Mouse (Mus musculus) C2C12 (cell line): ENCODE measurements at regions not wholly inside any gene's neighbourhood (a gene's known extent, or its start where the extent isn't known, plus 50 kb on each side); places are given as distances from the start of the nearest gene placed in this dataset.

Experiments
- H3K27me3 ChIP-seq: one replicate; pipeline ENCODE4 v1.6.1; 2011; ENCODE audit not compliant: control insufficient read depth, insufficient read depth, insufficient read length
- H3K36me3 ChIP-seq: one replicate; pipeline ENCODE4 v1.6.1; 2011; ENCODE audit not compliant: control insufficient read depth, insufficient read depth
- H3K4me3 ChIP-seq: one replicate; pipeline ENCODE4 v1.5.1; 2011; ENCODE audit warnings: mild to moderate bottlenecking, control low read depth; ENCODE audit not compliant: poor library complexity, insufficient read depth, severe bottlenecking
- H3K79me2 ChIP-seq: one replicate; pipeline ENCODE4 v1.6.1; 2011; ENCODE audit not compliant: control insufficient read depth, insufficient read depth
- H3K79me3 ChIP-seq: one replicate; pipeline ENCODE4 v1.6.1; 2011; ENCODE audit warnings: low read depth, control low read depth
- H3ac ChIP-seq: one replicate; pipeline ENCODE3; 2011; ENCODE audit warnings: low read depth; ENCODE audit not compliant: control insufficient read depth, insufficient read length
- CEBPB ChIP-seq: IDR thresholded peaks from one replicate; pipeline ENCODE4 v1.6.1; 2011; ENCODE audit warnings: low read depth, mild to moderate bottlenecking, control low read depth, moderate library complexity
- CTCF ChIP-seq: IDR thresholded peaks from one replicate; pipeline ENCODE4 v1.5.1; 2011; ENCODE audit not compliant: control insufficient read depth, insufficient read depth, insufficient read length
- FOSL1 ChIP-seq: IDR thresholded peaks from one replicate; pipeline ENCODE4 v1.8.0; 2011; ENCODE audit warnings: mild to moderate bottlenecking, low read length; ENCODE audit not compliant: poor library complexity, insufficient read depth, severe bottlenecking
- MAX ChIP-seq: IDR thresholded peaks from one replicate; pipeline ENCODE4 v1.6.1; 2011; ENCODE audit warnings: mild to moderate bottlenecking, control low read depth
- MYOD1 ChIP-seq: IDR thresholded peaks from one replicate; pipeline ENCODE4 v1.6.1; 2011; ENCODE audit warnings: low read depth; ENCODE audit not compliant: control insufficient read depth, insufficient read length
- MYOG ChIP-seq: IDR thresholded peaks from one replicate; pipeline ENCODE4 v1.6.1; 2011; ENCODE audit not compliant: control insufficient read depth, insufficient read length; ENCODE audit errors: extremely low read depth
- USF1 ChIP-seq: IDR thresholded peaks from one replicate; pipeline ENCODE4 v1.6.1; 2011; ENCODE audit warnings: low read depth, mild to moderate bottlenecking, control low read depth, moderate library complexity

- H3ac ChIP-seq: no peak overlapping the region
- H3K27me3 ChIP-seq: no peaks in the 10 kb centered on the region
- H3K36me3 ChIP-seq: no peaks in the 10 kb centered on the region
- H3K4me3 ChIP-seq: no peak overlapping the region
- H3K79me3 ChIP-seq: no peaks in the 10 kb centered on the region
- no peaks in the 10 kb centered on the region for H3K79me2 ChIP-seq
- TF ChIP-seq FOSL1 (no peak), CEBPB (no peak), MAX (no peak), USF1 (no peak), CTCF (no peak), MYOD1 (no peak), MYOG (no peak)
Measured at GRCm38 (mm10) chr5:49641206-49641830, 116.6 kb upstream of the Kcnip4 start.

- H3K79me3 ChIP-seq: no peaks in the 10 kb centered on the region
- H3K27me3 ChIP-seq: no peaks in the 10 kb centered on the region
- no peaks in the 10 kb centered on the region for H3K79me2 ChIP-seq
- no peak for TF ChIP-seq CTCF
- TF ChIP-seq CEBPB: no peak
- no peak for TF ChIP-seq MAX
- no peak overlapping the region for H3ac ChIP-seq
- no peak overlapping the region for H3K4me3 ChIP-seq
- no peaks in the 10 kb centered on the region for H3K36me3 ChIP-seq
Measured at GRCm38 (mm10) chr5:49639637-49640036, 114.9 kb upstream of the Kcnip4 start.

GRCm38 (mm10) chr5:49620152-49620551, 95.4 kb upstream of the Kcnip4 start:
- Histone ChIP-seq H3K79me2 (no peaks in the 10 kb centered on the region), H3K27me3 (no peaks in the 10 kb centered on the region), H3K36me3 (no peaks in the 10 kb centered on the region), H3K79me3 (no peaks in the 10 kb centered on the region), H3K4me3 (no peak overlapping the region), H3ac (no peak overlapping the region)
- TF ChIP-seq FOSL1: no peak
- TF ChIP-seq MAX: no peak
- no peak for TF ChIP-seq CTCF
- no peak for TF ChIP-seq USF1
- TF ChIP-seq CEBPB: no peak
- TF ChIP-seq MYOG: no peak

GRCm38 (mm10) chr5:49606761-49607160, 82.1 kb upstream of the Kcnip4 start:
- Histone ChIP-seq H3ac (no peak overlapping the region), H3K79me2 (no peaks in the 10 kb centered on the region), H3K79me3 (no peaks in the 10 kb centered on the region), H3K36me3 (no peaks in the 10 kb centered on the region), H3K4me3 (no peak overlapping the region), H3K27me3 (no peaks in the 10 kb centered on the region)
- TF ChIP-seq MYOG (no peak), CEBPB (no peak), MYOD1 (no peak), CTCF (no peak), USF1 (no peak), FOSL1 (no peak), MAX (no peak)

GRCm38 (mm10) chr5:49580777-49581176, 56.1 kb upstream of the Kcnip4 start:
- H3ac ChIP-seq: no peak overlapping the region
- no peaks in the 10 kb centered on the region for H3K36me3 ChIP-seq
- no peak overlapping the region for H3K4me3 ChIP-seq
- TF ChIP-seq USF1 (no peak), MYOD1 (no peak), CEBPB (no peak), MAX (no peak), MYOG (no peak), CTCF (no peak), FOSL1 (no peak)
- H3K79me3 ChIP-seq: no peaks in the 10 kb centered on the region
- no peaks in the 10 kb centered on the region for H3K27me3 ChIP-seq
- no peaks in the 10 kb centered on the region for H3K79me2 ChIP-seq

GRCm38 (mm10) chr5:49575901-49576300, 51.2 kb upstream of the Kcnip4 start:
- Histone ChIP-seq H3K4me3 (no peak overlapping the region), H3K79me2 (no peaks in the 10 kb centered on the region), H3K27me3 (no peaks in the 10 kb centered on the region), H3K79me3 (no peaks in the 10 kb centered on the region), H3K36me3 (no peaks in the 10 kb centered on the region), H3ac (no peak overlapping the region)
- TF ChIP-seq MAX (no peak), USF1 (no peak), MYOG (no peak), FOSL1 (no peak), CEBPB (no peak), CTCF (no peak), MYOD1 (no peak)
